Mouse (Mus musculus) heart, embryonic 10.5 days (tissue): ENCODE measurements around the gene Col6a3. TPM values are rescaled to one million over a fixed set of nuclear protein-coding genes. Genes with fewer than 3 reads are reported as not detected.

ENCODE experiments used
- DNase-seq: peaks from one replicate; pipeline ENCODE4 v3.0.0-alpha.2; 2017; ENCODE audit warnings: low spot score
- H3K27ac ChIP-seq: fragments of 300-500 bp; sonication (generic); 2 replicates; pipeline ENCODE4 v1.5.1; 2016; ENCODE audit warnings: mild to moderate bottlenecking
- H3K27me3 ChIP-seq: fragments of 300-500 bp; sonication (generic); 2 replicates; pipeline ENCODE4 v1.6.1; 2016; ENCODE audit warnings: mild to moderate bottlenecking; ENCODE audit not compliant: poor library complexity, insufficient read depth, severe bottlenecking
- H3K36me3 ChIP-seq: fragments of 300-500 bp; sonication (generic); 2 replicates; pipeline ENCODE4 v1.6.1; 2016; ENCODE audit warnings: mild to moderate bottlenecking, moderate library complexity
- H3K4me1 ChIP-seq: fragments of 300-500 bp; sonication (generic); 2 replicates; pipeline ENCODE4 v1.6.1; 2016; ENCODE audit warnings: mild to moderate bottlenecking
- H3K4me3 ChIP-seq: fragments of 300-500 bp; sonication (generic); 2 replicates; pipeline ENCODE4 v1.5.1; 2016; ENCODE audit warnings: mild to moderate bottlenecking, moderate library complexity
- H3K9me3 ChIP-seq: fragments of 300-500 bp; sonication (generic); 2 replicates; pipeline ENCODE4 v1.6.1; 2016; ENCODE audit warnings: mild to moderate bottlenecking, moderate library complexity
- WGBS: fragments of 180-500 bp; shearing (Covaris S2); methylation state at CpG from one replicate; pipeline ENCODE4 v1.1.7; 2016; 5-methylcytosine and 5-hydroxymethylcytosine counted together
- polyA plus RNA-seq: library from polyadenylated mRNA; unstranded; fragments of >200 nt; fragmentation: Nextera tagmentation; extraction: Ambion mirVana; gene quantifications from 2 replicates; pipeline ENCODE4 v1.2.1, GENCODE M21; 2016

Gene Col6a3
- polyA plus RNA-seq, 1 experiment from 2014 or later, result 4.6 TPM

DNA sequence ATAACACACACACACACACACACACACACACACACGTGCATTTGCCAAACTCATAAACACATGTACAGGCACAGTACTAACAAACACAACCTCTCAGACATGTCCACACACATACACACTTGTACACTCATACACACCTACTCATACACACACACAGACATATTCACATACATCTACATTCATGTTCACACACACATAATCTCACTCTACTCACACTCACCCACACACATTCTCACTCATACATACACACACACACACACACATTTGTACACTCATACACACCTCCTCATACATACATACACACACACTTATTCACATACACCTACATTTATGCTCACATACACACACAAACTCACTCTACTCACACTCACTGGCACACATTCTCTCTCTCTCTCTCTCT lies 100.3 kb downstream of the Col6a3 start:
- no peak for DNase-seq
- Histone ChIP-seq H3K4me1 (peaks cover 10% of the 10 kb centered on the region), H3K36me3 (no peaks in the 10 kb centered on the region), H3K9me3 (no peaks in the 10 kb centered on the region), H3K4me3 (peak overlapping the region; percentile 36; the same call in 1 of the 2 replicates), H3K27ac (peak overlapping the region; percentile 79), H3K27me3 (no peaks in the 10 kb centered on the region)
- WGBS, result 89% methylated on average over 1 of the region's 1 CpGs

DNA sequence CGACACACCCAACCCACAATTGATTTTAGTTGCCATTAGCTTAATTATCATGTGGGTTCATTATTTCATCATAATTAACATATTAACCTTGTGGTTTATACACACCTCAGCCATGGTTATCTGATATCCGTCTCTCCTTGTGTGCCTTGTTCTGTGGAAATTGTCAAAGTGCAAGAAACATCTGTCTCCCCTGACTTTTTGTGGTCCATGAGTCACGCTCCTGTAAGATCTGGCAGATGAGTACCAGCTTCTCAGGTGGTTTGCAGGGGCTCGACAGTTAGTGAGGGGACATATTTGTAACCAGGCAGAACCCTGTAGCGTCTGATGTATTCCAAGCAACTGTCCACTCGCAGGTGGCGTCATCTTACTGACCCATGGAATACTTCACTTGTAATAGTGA lies 101.1 kb downstream of the Col6a3 start:
- peaks cover 10% of the 10 kb centered on the region for H3K4me1 ChIP-seq
- no peak overlapping the region for H3K4me3 ChIP-seq
- 83% methylated on average over 7 of the region's 7 CpGs for WGBS
- H3K27ac ChIP-seq, result no peak overlapping the region
- DNase-seq, result no peak
- no peaks in the 10 kb centered on the region for H3K9me3 ChIP-seq
- no peaks in the 10 kb centered on the region for H3K27me3 ChIP-seq
- H3K36me3 ChIP-seq, result no peaks in the 10 kb centered on the region

DNA sequence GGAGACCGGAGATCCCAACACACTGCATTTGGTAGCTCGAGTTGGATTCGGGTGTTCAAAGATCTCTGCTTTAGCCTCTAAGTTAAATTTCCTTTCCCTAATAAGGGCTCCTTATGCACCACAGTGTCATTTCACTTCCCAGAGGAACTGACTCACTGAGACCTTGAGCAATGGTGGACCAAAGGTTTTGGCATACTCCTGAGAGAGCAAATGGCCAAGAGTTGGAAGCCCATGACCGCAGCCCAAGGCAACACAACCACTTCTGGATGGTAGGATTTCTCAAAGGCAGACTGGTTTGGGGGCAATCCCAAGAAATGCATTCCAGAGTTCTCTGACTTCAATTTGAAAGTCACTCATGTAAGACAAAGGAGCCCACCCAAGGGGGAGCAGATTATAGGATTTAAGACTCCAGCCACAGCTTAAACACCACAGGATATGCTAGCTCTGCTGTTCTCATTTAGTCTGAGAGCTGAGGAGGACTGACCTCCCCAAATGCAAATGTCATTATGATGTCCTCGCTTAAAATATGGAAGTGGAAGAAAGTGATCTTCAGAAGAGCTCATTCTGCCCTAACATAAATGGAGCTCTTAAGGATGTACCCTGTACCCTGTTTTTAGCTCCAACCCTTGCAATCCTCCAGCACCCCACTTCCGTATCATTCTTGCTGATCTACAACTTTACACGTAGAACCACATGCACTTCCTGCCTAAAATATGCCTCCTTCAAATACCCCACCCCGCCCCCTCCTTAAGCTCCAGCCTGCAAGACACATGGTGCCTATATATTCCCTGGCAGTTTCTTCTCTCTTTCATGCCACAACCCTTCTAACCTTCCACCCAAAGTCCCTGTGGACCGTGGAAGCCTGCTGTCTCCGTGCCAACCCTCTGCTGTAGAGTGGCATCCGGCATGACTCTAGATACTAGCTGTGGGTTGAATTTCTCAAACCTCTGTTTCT lies 103.3 kb downstream of the Col6a3 start:
- 80% methylated on average over 11 of the region's 11 CpGs for WGBS
- Histone ChIP-seq H3K27ac (no peak overlapping the region), H3K4me3 (no peak overlapping the region), H3K36me3 (no peaks in the 10 kb centered on the region), H3K9me3 (no peaks in the 10 kb centered on the region), H3K4me1 (peaks cover 16% of the 10 kb centered on the region), H3K27me3 (no peaks in the 10 kb centered on the region)
- DNase-seq, result no peak

DNA sequence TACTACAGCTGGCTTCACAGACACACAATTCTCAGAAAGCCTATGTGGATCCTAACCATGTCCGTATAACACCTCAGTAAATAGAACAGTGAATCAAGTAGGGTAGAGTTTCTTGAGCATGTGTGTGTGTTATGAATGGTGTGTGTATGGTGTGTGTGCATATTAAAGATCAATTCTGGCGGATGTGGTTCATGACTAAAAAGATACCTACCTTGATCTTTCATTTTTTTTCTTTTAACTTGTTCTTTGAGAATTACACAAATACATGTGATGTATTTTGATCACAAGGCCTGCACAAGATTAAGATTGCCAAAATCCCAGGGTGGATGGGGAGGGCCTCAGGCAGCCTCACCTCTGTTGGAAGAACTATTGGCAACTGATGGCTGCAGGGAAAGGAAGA lies 104.9 kb downstream of the Col6a3 start:
- Histone ChIP-seq H3K4me1 (peaks cover 17% of the 10 kb centered on the region), H3K4me3 (no peak overlapping the region), H3K9me3 (no peaks in the 10 kb centered on the region), H3K27me3 (peaks cover 3% of the 10 kb centered on the region; the same call in 1 of the 2 replicates), H3K36me3 (no peaks in the 10 kb centered on the region), H3K27ac (no peak overlapping the region)
- no peak for DNase-seq
- WGBS, result 83% methylated on average over 2 of the region's 2 CpGs

DNA sequence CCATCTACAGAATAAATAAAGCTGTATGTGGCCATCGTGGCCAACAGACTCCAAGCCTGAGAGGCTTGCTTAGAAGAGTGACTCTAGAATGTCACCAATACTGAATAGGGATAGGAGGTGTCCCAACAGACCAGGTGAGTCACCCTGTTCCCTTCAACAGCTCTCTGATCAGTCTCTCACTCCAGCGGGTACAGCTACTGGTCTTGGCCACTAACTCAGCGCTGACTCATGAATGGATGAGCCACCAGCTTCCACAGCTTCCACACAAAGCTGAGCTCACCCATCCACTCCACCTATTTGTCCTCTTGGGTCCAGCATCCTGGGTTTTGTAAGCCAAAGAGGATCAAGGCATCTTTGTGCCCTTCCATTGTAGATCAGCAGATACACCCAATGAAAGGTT lies 114.3 kb downstream of the Col6a3 start:
- H3K27me3 ChIP-seq, result peaks cover 2% of the 10 kb centered on the region; the same call in 1 of the 2 replicates
- H3K27ac ChIP-seq, result no peak overlapping the region
- peaks cover 5% of the 10 kb centered on the region for H3K4me1 ChIP-seq
- H3K4me3 ChIP-seq, result no peak overlapping the region
- no peak for DNase-seq
- 80% methylated on average over 3 of the region's 3 CpGs for WGBS
- H3K36me3 ChIP-seq, result no peaks in the 10 kb centered on the region
- no peaks in the 10 kb centered on the region for H3K9me3 ChIP-seq

DNA sequence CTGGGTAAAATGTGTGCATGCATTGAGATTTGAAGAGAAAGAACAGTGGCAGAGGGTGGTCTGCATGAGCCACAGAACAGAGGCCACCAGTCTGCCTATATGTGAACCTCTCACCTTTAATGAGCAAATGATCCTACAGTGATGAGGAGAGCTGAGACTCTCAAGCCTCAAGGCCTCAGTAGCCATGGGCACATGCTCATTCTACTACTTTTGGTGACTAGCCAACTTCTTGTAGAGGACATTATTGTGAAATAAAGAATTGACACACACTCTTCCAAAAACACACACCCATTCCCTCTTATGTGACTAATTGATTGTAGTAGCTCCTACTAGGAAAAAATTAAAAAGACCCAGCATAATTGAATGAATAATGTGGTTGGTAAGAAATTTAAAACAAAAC lies 120.0 kb downstream of the Col6a3 start:
- Histone ChIP-seq H3K4me1 (no peaks in the 10 kb centered on the region), H3K36me3 (no peaks in the 10 kb centered on the region), H3K27me3 (no peaks in the 10 kb centered on the region), H3K27ac (no peak overlapping the region), H3K4me3 (no peak overlapping the region), H3K9me3 (no peaks in the 10 kb centered on the region)
- no peak for DNase-seq

DNA sequence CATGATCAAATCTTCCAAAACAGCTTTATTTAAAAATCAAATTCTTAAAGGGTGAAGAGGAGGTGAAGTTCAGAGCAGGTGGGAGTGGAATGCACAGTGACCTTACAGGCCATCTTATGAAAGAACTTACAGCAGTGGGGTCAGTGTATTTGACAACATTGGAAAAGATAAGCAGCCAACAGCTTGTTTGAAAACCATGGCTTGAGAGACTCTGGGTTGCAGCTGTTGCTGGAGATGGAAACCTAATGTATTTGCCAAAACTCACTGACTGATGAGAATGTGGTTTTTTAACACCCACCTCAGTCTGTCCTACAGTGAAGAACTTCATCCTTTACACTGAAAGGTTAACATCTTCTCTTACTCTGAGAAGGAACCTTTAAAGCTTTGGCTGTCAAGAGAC lies 120.4 kb downstream of the Col6a3 start:
- Histone ChIP-seq H3K36me3 (no peaks in the 10 kb centered on the region), H3K4me3 (no peak overlapping the region), H3K9me3 (no peaks in the 10 kb centered on the region), H3K27ac (no peak overlapping the region), H3K4me1 (no peaks in the 10 kb centered on the region), H3K27me3 (no peaks in the 10 kb centered on the region)
- DNase-seq, result no peak

DNA sequence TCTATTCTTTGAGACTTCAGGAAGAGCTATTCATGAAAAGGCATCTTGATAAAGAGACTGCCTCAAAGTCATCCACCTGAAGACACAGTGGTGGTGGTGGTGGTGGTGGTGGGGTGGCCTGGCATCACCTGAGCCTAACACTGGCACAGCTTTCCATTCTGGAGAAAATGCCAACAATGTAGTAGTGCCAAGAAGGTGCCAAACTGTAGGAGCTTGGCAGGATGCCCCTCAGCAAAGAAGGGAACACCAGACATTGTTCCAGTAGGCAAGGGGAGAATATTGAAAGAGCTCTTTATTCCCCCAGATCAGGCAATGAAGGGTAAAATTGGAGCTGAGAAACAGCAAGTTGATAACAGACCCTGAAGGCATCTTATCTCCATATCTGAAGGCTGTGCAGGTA lies 121.8 kb downstream of the Col6a3 start:
- Histone ChIP-seq H3K27me3 (no peaks in the 10 kb centered on the region), H3K4me3 (no peak overlapping the region), H3K4me1 (peaks cover 6% of the 10 kb centered on the region), H3K36me3 (no peaks in the 10 kb centered on the region), H3K9me3 (no peaks in the 10 kb centered on the region), H3K27ac (no peak overlapping the region)
- DNase-seq, result no peak

DNA sequence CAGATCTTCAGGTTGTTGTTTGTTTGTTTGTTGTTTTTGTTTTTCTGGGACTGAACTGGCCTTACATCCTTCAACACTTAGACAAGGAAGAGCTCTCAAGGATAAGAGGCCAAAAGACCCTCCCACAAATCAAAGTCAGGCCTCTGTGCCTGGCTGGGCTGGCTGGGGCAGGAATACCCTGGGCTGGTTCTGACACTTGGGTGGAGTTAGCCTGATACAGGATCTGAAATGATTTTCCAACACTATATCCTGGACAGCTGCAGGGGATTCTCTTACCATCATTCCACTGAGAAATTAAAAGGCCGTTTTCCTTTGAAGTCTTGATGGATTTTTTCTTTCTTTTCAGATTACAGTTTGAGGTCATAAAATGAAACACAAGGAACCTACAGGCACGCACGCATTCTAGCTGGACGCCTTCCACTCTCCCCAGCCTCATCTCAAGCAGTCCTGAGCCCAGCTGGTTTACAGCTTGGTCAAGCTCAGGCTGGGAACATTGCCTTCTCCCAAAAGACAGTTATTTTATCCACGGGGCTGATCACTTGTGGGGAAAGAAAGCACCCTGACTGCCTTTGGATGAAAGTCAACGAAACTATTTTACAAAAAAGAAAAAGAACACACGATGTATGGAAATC lies 123.0 kb downstream of the Col6a3 start:
- no peak for DNase-seq
- peaks cover 6% of the 10 kb centered on the region for H3K4me1 ChIP-seq
- WGBS, result 72% methylated on average over 7 of the region's 7 CpGs
- H3K27ac ChIP-seq, result no peak overlapping the region
- no peak overlapping the region for H3K4me3 ChIP-seq
- no peaks in the 10 kb centered on the region for H3K27me3 ChIP-seq
- no peaks in the 10 kb centered on the region for H3K9me3 ChIP-seq
- H3K36me3 ChIP-seq, result no peaks in the 10 kb centered on the region

DNA sequence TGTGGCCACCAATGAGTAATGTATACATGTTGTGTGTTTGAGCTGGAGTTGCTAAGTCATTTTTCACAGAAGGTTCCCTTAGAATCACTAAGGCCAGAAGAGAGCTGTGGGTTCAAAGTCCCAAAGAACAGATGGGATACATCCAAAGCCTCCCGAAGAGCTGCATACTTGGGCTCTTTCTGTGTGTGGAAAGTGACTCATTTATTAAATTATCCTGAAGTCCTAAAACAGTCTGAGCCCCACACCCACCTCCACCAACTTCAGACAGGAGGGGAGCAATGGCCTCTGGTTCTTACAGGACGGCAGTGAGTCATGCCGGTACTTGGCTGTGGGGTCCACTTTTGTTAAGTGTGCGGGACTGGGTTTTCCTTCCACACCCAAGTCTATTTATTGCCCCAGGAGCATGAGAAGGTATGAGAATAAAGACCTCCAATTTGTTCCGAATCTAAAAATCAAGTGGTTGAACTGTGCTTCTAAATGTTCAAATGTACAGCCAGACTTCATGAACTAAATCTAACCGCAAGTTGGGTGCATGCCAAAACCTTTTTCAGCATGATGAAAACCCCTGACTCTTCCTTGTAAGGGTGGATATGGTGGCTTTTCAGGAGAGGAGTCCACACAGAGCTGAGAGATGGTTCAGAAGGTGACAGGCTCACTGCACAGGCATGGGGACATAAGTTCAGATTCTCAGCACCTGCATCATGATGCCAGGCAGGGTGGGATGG lies 124.8 kb downstream of the Col6a3 start:
- H3K27me3 ChIP-seq, result no peaks in the 10 kb centered on the region
- no peak for DNase-seq
- no peak overlapping the region for H3K4me3 ChIP-seq
- peaks cover 6% of the 10 kb centered on the region for H3K4me1 ChIP-seq
- H3K27ac ChIP-seq, result no peak overlapping the region
- H3K36me3 ChIP-seq, result no peaks in the 10 kb centered on the region
- no peaks in the 10 kb centered on the region for H3K9me3 ChIP-seq
- 80% methylated on average over 6 of the region's 6 CpGs for WGBS

DNA sequence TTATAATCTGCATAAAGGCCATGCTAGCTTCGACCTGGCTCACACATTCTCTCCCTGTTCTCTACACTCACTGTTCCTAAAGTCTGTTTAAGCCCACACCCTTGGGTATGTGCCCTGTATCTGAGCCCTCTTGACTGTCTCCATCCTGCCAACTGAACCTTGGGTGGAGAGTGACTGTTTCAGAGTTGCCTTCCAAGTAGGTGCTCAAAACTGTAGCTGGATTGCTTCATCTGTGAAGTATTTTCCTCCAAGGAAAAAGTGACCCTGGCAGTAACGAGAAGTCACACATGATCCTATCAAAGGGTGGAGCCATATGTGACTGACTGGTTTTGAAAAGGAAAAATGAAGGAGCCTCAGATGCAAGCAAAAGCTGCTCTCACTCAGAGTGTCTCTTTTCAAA lies 127.5 kb downstream of the Col6a3 start:
- no peak for DNase-seq
- 62% methylated on average over 2 of the region's 2 CpGs for WGBS

More for the DNA sequence above, 127.5 kb downstream of the Col6a3 start:
- H3K27me3 ChIP-seq, result no peaks in the 10 kb centered on the region
- no peak overlapping the region for H3K4me3 ChIP-seq
- H3K4me1 ChIP-seq, result peaks cover 6% of the 10 kb centered on the region
- no peaks in the 10 kb centered on the region for H3K36me3 ChIP-seq
- H3K9me3 ChIP-seq, result no peaks in the 10 kb centered on the region
- no peak overlapping the region for H3K27ac ChIP-seq
